Mouse (Mus musculus): ENCODE data around the gene Pparg. TPM values are rescaled to one million over a fixed set of nuclear protein-coding genes. Genes with fewer than 3 reads are reported as not detected.

Pparg gene
- polyA plus RNA-seq, 1 experiment from 2014 or later, result 6.4 TPM

- Histone ChIP-seq H3K4me3 (ENCODE audit: low read length) (no peak overlapping the region), H3K4me2 (replicated peaks; ENCODE audit: low read depth, low read length) (no peak overlapping the region), H3K4me1 (ENCODE audit: insufficient read depth, low read length) (no peaks in the 10 kb centered on the region), H3K9ac (replicated peaks; ENCODE audit: low read length) (no peak overlapping the region), H3K36me3 (ENCODE audit: insufficient read depth, low read length) (no peaks in the 10 kb centered on the region), H3K27ac (ENCODE audit: low read length) (no peak overlapping the region), H3K27me3 (ENCODE audit: insufficient read depth, low read length) (no peaks in the 10 kb centered on the region), H3K9me3 (ENCODE audit: low read length) (no peaks in the 10 kb centered on the region)
- 59% methylated on average over 6 of the region's 6 CpGs for WGBS
- ATAC-seq (ENCODE audit: low FRiP score, low TSS enrichment), result no peak
Observed at GRCm38 (mm10) chr6:115321883-115322351, 38.8 kb upstream of the Pparg start.

GRCm38 (mm10) chr6:115322956-115323355 is 37.8 kb upstream of the Pparg start:
- Histone ChIP-seq H3K4me3 (ENCODE audit: low read length) (no peak overlapping the region), H3K27ac (ENCODE audit: low read length) (no peak overlapping the region), H3K9ac (replicated peaks; ENCODE audit: low read length) (no peak overlapping the region), H3K9me3 (ENCODE audit: low read length) (peaks cover 3% of the 10 kb centered on the region; the same call in 1 of the 2 replicates), H3K36me3 (ENCODE audit: insufficient read depth, low read length) (no peaks in the 10 kb centered on the region), H3K4me2 (replicated peaks; ENCODE audit: low read depth, low read length) (no peak overlapping the region), H3K4me1 (ENCODE audit: insufficient read depth, low read length) (no peaks in the 10 kb centered on the region), H3K27me3 (ENCODE audit: insufficient read depth, low read length) (no peaks in the 10 kb centered on the region)
- ATAC-seq (ENCODE audit: low FRiP score, low TSS enrichment), result no peak
- WGBS, result 72% methylated on average over 5 of the region's 5 CpGs

- Histone ChIP-seq H3K4me2 (replicated peaks; ENCODE audit: low read depth, low read length) (no peak overlapping the region), H3K4me3 (ENCODE audit: low read length) (no peak overlapping the region), H3K4me1 (ENCODE audit: insufficient read depth, low read length) (peaks cover 5% of the 10 kb centered on the region; the same call in 1 of the 2 replicates), H3K27me3 (ENCODE audit: insufficient read depth, low read length) (no peaks in the 10 kb centered on the region), H3K36me3 (ENCODE audit: insufficient read depth, low read length) (no peaks in the 10 kb centered on the region), H3K9me3 (ENCODE audit: low read length) (peaks cover 3% of the 10 kb centered on the region; the same call in 1 of the 2 replicates), H3K27ac (ENCODE audit: low read length) (no peak overlapping the region), H3K9ac (replicated peaks; ENCODE audit: low read length) (no peak overlapping the region)
- ATAC-seq (ENCODE audit: low FRiP score, low TSS enrichment), result no peak
Observed at GRCm38 (mm10) chr6:115330964-115331363, 29.8 kb upstream of the Pparg start.

- 53% methylated on average over 2 of the region's 2 CpGs for WGBS
- no peak overlapping the region for H3K9ac ChIP-seq (replicated peaks; ENCODE audit: low read length)
Observed at GRCm38 (mm10) chr6:115333099-115333694, 27.6 kb upstream of the Pparg start.

GRCm38 (mm10) chr6:115335536-115335935 is 25.2 kb upstream of the Pparg start:
- WGBS, result 29% methylated on average over 6 of the region's 6 CpGs
- ATAC-seq (ENCODE audit: low FRiP score, low TSS enrichment), result no peak
- H3K9me3 ChIP-seq (ENCODE audit: low read length), result no peaks in the 10 kb centered on the region

More at GRCm38 (mm10) chr6:115333099-115333694, 27.6 kb upstream of the Pparg start:
- H3K4me2 ChIP-seq (replicated peaks; ENCODE audit: low read depth, low read length), result no peak overlapping the region
- H3K27ac ChIP-seq (ENCODE audit: low read length), result no peak overlapping the region
- H3K36me3 ChIP-seq (ENCODE audit: insufficient read depth, low read length), result no peaks in the 10 kb centered on the region
- ATAC-seq (ENCODE audit: low FRiP score, low TSS enrichment), result no peak
- no peaks in the 10 kb centered on the region for H3K9me3 ChIP-seq (ENCODE audit: low read length)
- H3K4me3 ChIP-seq (ENCODE audit: low read length), result no peak overlapping the region
- peaks cover 5% of the 10 kb centered on the region; the same call in 1 of the 2 replicates for H3K4me1 ChIP-seq (ENCODE audit: insufficient read depth, low read length)
- H3K27me3 ChIP-seq (ENCODE audit: insufficient read depth, low read length), result no peaks in the 10 kb centered on the region

GRCm38 (mm10) chr6:115340084-115340483 is 20.7 kb upstream of the Pparg start:
- Histone ChIP-seq H3K36me3 (ENCODE audit: insufficient read depth, low read length) (no peaks in the 10 kb centered on the region), H3K9me3 (ENCODE audit: low read length) (no peaks in the 10 kb centered on the region), H3K4me3 (ENCODE audit: low read length) (no peak overlapping the region), H3K4me1 (ENCODE audit: insufficient read depth, low read length) (peaks cover 18% of the 10 kb centered on the region; the same call in 1 of the 2 replicates), H3K27ac (ENCODE audit: low read length) (no peak overlapping the region), H3K27me3 (ENCODE audit: insufficient read depth, low read length) (no peaks in the 10 kb centered on the region), H3K9ac (replicated peaks; ENCODE audit: low read length) (no peak overlapping the region), H3K4me2 (replicated peaks; ENCODE audit: low read depth, low read length) (no peak overlapping the region)
- WGBS, result 75% methylated on average over 2 of the region's 2 CpGs
- no peak for ATAC-seq (ENCODE audit: low FRiP score, low TSS enrichment)

More at GRCm38 (mm10) chr6:115335536-115335935, 25.2 kb upstream of the Pparg start:
- Histone ChIP-seq H3K4me1 (ENCODE audit: insufficient read depth, low read length) (peaks cover 5% of the 10 kb centered on the region; the same call in 1 of the 2 replicates), H3K27ac (ENCODE audit: low read length) (no peak overlapping the region), H3K4me2 (replicated peaks; ENCODE audit: low read depth, low read length) (no peak overlapping the region), H3K27me3 (ENCODE audit: insufficient read depth, low read length) (no peaks in the 10 kb centered on the region), H3K36me3 (ENCODE audit: insufficient read depth, low read length) (no peaks in the 10 kb centered on the region), H3K4me3 (ENCODE audit: low read length) (no peak overlapping the region), H3K9ac (replicated peaks; ENCODE audit: low read length) (no peak overlapping the region)

GRCm38 (mm10) chr6:115343096-115343495 is 17.7 kb upstream of the Pparg start:
- Histone ChIP-seq H3K36me3 (ENCODE audit: insufficient read depth, low read length) (no peaks in the 10 kb centered on the region), H3K9ac (replicated peaks; ENCODE audit: low read length) (no peak overlapping the region), H3K27ac (ENCODE audit: low read length) (no peak overlapping the region), H3K27me3 (ENCODE audit: insufficient read depth, low read length) (no peaks in the 10 kb centered on the region), H3K4me2 (replicated peaks; ENCODE audit: low read depth, low read length) (no peak overlapping the region), H3K4me3 (ENCODE audit: low read length) (no peak overlapping the region), H3K9me3 (ENCODE audit: low read length) (no peaks in the 10 kb centered on the region), H3K4me1 (ENCODE audit: insufficient read depth, low read length) (peaks cover 16% of the 10 kb centered on the region; the same call in 1 of the 2 replicates)
- ATAC-seq (ENCODE audit: low FRiP score, low TSS enrichment), result no peak
- WGBS, result 74% methylated on average over 4 of the region's 4 CpGs

- Histone ChIP-seq H3K27ac (ENCODE audit: low read length) (no peak overlapping the region), H3K4me3 (ENCODE audit: low read length) (no peak overlapping the region), H3K27me3 (ENCODE audit: insufficient read depth, low read length) (no peaks in the 10 kb centered on the region), H3K9ac (replicated peaks; ENCODE audit: low read length) (no peak overlapping the region), H3K9me3 (ENCODE audit: low read length) (no peaks in the 10 kb centered on the region), H3K4me1 (ENCODE audit: insufficient read depth, low read length) (peaks cover 16% of the 10 kb centered on the region; the same call in 1 of the 2 replicates), H3K36me3 (ENCODE audit: insufficient read depth, low read length) (no peaks in the 10 kb centered on the region), H3K4me2 (replicated peaks; ENCODE audit: low read depth, low read length) (peak overlapping the region; percentile 29; the same call in 1 of the 2 replicates)
- 45% methylated on average over 5 of the region's 5 CpGs for WGBS
- no peak for ATAC-seq (ENCODE audit: low FRiP score, low TSS enrichment)
Observed at GRCm38 (mm10) chr6:115343570-115343969, 17.2 kb upstream of the Pparg start.

- H3K9me3 ChIP-seq (ENCODE audit: low read length), result no peaks in the 10 kb centered on the region
- H3K27me3 ChIP-seq (ENCODE audit: insufficient read depth, low read length), result no peaks in the 10 kb centered on the region
- peak overlapping the region; percentile 29 for H3K4me2 ChIP-seq (replicated peaks; ENCODE audit: low read depth, low read length)
- H3K27ac ChIP-seq (ENCODE audit: low read length), result no peak overlapping the region
- H3K4me1 ChIP-seq (ENCODE audit: insufficient read depth, low read length), result peaks cover 16% of the 10 kb centered on the region; the same call in 1 of the 2 replicates
- H3K9ac ChIP-seq (replicated peaks; ENCODE audit: low read length), result no peak overlapping the region
- 33% methylated on average over 10 of the region's 10 CpGs for WGBS
- no peak overlapping the region for H3K4me3 ChIP-seq (ENCODE audit: low read length)
- no peak for ATAC-seq (ENCODE audit: low FRiP score, low TSS enrichment)
- no peaks in the 10 kb centered on the region for H3K36me3 ChIP-seq (ENCODE audit: insufficient read depth, low read length)
Observed at GRCm38 (mm10) chr6:115344101-115344500, 16.6 kb upstream of the Pparg start.

- H3K36me3 ChIP-seq (ENCODE audit: insufficient read depth, low read length), result no peaks in the 10 kb centered on the region
- H3K27me3 ChIP-seq (ENCODE audit: insufficient read depth, low read length), result no peaks in the 10 kb centered on the region
- H3K4me2 ChIP-seq (replicated peaks; ENCODE audit: low read depth, low read length), result peak overlapping the region; percentile 29
- H3K4me1 ChIP-seq (ENCODE audit: insufficient read depth, low read length), result peaks cover 19% of the 10 kb centered on the region; the same call in 1 of the 2 replicates
- WGBS, result 36% methylated on average over 11 of the region's 11 CpGs
- no peak overlapping the region for H3K4me3 ChIP-seq (ENCODE audit: low read length)
- H3K9ac ChIP-seq (replicated peaks; ENCODE audit: low read length), result no peak overlapping the region
- no peaks in the 10 kb centered on the region for H3K9me3 ChIP-seq (ENCODE audit: low read length)
- H3K27ac ChIP-seq (ENCODE audit: low read length), result no peak overlapping the region
- no peak for ATAC-seq (ENCODE audit: low FRiP score, low TSS enrichment)
Observed at GRCm38 (mm10) chr6:115344513-115344912, 16.2 kb upstream of the Pparg start.
